Mouse (Mus musculus) ES-E14 (cell line): Measurements from ENCODE around the gene Slain1. TPM values are rescaled to one million over a fixed set of nuclear protein-coding genes. Genes with fewer than 3 reads are reported as not detected.

Experiments used
- DNase-seq: peaks from one replicate; pipeline ENCODE4 v3.0.0-alpha.2; 2013; ENCODE audit warnings: low read depth, low spot score
- H3K27ac ChIP-seq: 2 replicates; pipeline ENCODE4 v1.5.1; 2012; ENCODE audit warnings: low read depth, mild to moderate bottlenecking, low read length, moderate library complexity, mixed read lengths; ENCODE audit not compliant: poor library complexity, insufficient read depth, severe bottlenecking
- H3K36me3 ChIP-seq: 2 replicates; pipeline ENCODE4 v1.6.1; 2012; ENCODE audit warnings: mild to moderate bottlenecking, low read length, moderate library complexity, mixed read lengths; ENCODE audit not compliant: control insufficient read depth, poor library complexity, insufficient read depth, severe bottlenecking
- H3K4me1 ChIP-seq, 2 experiments: fragments of 150-350 bp in 1 of 2; sonication (generic) in 1 of 2; 2 replicates each; pipeline ENCODE4 v1.6.1; 2012; ENCODE audit warnings: low read length in 2 of 2, mild to moderate bottlenecking in 1 of 2, mixed read lengths in 1 of 2; ENCODE audit not compliant: control insufficient read depth in 2 of 2, insufficient read depth in 2 of 2, poor library complexity in 1 of 2
- H3K4me3 ChIP-seq, 2 experiments: fragments of 150-350 bp in 1 of 2; sonication (generic) in 1 of 2; 2 replicates each; pipeline ENCODE4 v1.5.1; 2012; ENCODE audit warnings: low read length in 2 of 2, low read depth in 1 of 2, mild to moderate bottlenecking in 1 of 2, mixed read lengths in 1 of 2; ENCODE audit not compliant: insufficient read depth in 1 of 2, poor library complexity in 1 of 2, severe bottlenecking in 1 of 2
- H3K9ac ChIP-seq: 2 replicates; pipeline ENCODE4 v1.6.1; 2012; ENCODE audit warnings: low read depth, mild to moderate bottlenecking, low read length, mixed read lengths; ENCODE audit not compliant: poor library complexity, insufficient read depth, severe bottlenecking
- H3K9me3 ChIP-seq: fragments of 150-350 bp; sonication (generic); 2 replicates; pipeline ENCODE4 v1.6.1; 2012; ENCODE audit warnings: low read depth, mild to moderate bottlenecking, low read length; ENCODE audit not compliant: control insufficient read depth, insufficient read depth
- CHD2 ChIP-seq: IDR thresholded peaks from 2 replicates; pipeline ENCODE4 v1.6.1; 2014; ENCODE audit warnings: mild to moderate bottlenecking, low read depth, low read length, inconsistent platforms
- HCFC1 ChIP-seq: IDR thresholded peaks from 2 replicates; pipeline ENCODE4 v1.6.1; 2012; ENCODE audit warnings: low read length, inconsistent platforms, borderline replicate concordance; ENCODE audit not compliant: insufficient read depth
- MAFK ChIP-seq: IDR thresholded peaks from 2 replicates; pipeline ENCODE4 v1.6.1; 2014; ENCODE audit warnings: mild to moderate bottlenecking, low read depth, low read length, inconsistent platforms; ENCODE audit not compliant: insufficient read depth
- ZC3H11A ChIP-seq: IDR thresholded peaks from 2 replicates; pipeline ENCODE4 v1.6.1; 2012; ENCODE audit warnings: low read depth, mild to moderate bottlenecking, inconsistent platforms, low read length, borderline replicate concordance
- ZNF384 ChIP-seq: IDR thresholded peaks from 2 replicates; pipeline ENCODE4 v1.6.1; 2012; ENCODE audit warnings: low read depth, low read length, inconsistent platforms
- in situ Hi-C, 2 experiments: fragments of 600-800 bp; cut with MboI; formaldehyde crosslinking; loops; one replicate each; pipeline ENCODE4 v1.15.1; 2025; ENCODE audit warnings: low sequenced_read_pairs in 2 of 2, inconsistent platforms in 1 of 2; ENCODE audit not compliant: unreplicated experiment in 2 of 2
- total RNA-seq: library from RNA; depleted of rRNA; stranded (reverse); fragments of 300-350 nt; gene quantifications from 2 replicates; pipeline ENCODE4 v1.2.3, GENCODE M21; 2012

Gene Slain1
- total RNA-seq, 1 experiment: 3.8 TPM

DNA sequence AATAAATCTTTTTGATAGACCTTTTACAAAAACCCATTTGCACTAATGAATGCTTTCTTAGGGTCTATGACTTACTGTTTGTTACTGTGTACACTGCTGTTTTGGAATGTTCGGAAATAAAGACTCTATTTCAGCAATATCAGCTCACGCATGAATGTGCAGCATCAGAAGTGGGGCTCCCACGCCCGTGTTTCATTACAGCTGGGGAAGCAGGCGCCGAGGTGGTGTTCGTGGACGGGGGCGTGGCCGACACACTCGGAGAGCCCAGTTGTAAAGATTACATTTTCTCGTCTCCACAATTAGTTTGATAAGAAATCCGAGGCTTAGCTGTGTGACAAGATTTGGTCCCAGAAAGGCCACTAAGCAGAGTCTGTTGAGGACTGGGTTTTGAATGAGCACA is 54.7 kb downstream of the Slain1 start:
- H3K4me3 ChIP-seq: no peak overlapping the region
- no peak for DNase-seq
- in situ Hi-C loops: no loop called here
- no peaks in the 10 kb centered on the region; the same call in 1 of the 2 replicates for H3K36me3 ChIP-seq
- no peak overlapping the region for H3K27ac ChIP-seq
- H3K9me3 ChIP-seq: no peaks in the 10 kb centered on the region
- no peak for TF ChIP-seq ZC3H11A
- TF ChIP-seq HCFC1: no peak
- no peak for TF ChIP-seq CHD2
- no peak for TF ChIP-seq MAFK
- no peak for TF ChIP-seq ZNF384
- no peak overlapping the region for H3K9ac ChIP-seq
- no peaks in the 10 kb centered on the region; a peak in 1 of 4 replicates for H3K4me1 ChIP-seq

DNA sequence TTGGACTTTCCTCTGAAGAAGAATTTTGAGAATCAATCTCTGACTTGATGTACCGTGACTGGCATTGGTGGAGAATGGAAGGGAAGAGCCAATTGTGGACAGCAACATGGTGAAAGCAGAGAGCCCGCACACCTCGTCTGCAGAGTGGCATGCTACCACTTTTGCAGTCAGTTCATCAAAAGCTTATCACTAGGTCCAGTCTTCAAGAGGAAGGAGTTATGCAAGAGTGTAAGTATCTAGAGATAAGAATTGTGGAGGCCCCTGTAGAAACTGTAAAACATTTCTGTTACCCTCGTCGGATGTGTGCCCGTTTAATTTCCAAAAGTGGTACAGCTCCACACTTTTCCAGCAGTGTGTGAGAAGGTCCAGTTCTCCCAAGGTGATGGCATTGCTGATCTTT is 56.3 kb downstream of the Slain1 start:
- in situ Hi-C loops: no loop called here
- Histone ChIP-seq H3K36me3 (no peaks in the 10 kb centered on the region; the same call in 1 of the 2 replicates), H3K4me1 (no peaks in the 10 kb centered on the region), H3K9me3 (no peaks in the 10 kb centered on the region), H3K27ac (no peak overlapping the region), H3K4me3 (no peak overlapping the region), H3K9ac (no peak overlapping the region)
- DNase-seq: no peak
- TF ChIP-seq MAFK (no peak), ZC3H11A (no peak), ZNF384 (no peak), CHD2 (no peak), HCFC1 (no peak)

DNA sequence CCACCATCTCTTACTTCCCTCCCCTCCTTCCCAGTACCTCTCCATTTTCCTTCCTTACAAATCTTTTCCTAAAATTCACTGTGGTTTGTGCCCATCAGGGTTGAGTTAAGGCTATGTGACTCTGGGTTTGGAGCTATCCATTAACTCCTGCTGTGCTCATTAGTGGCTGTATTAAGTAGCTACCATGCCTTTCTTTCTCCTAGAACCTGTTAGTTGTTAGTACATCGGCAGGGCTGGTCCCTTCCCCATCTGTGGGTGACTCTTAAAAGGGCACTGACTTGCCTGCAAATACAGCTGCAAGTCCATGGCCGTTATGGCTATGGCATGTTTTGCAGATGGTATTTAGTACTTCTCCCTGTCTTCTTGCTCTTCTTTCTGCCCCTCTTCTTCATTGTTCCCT is 58.6 kb downstream of the Slain1 start:
- Histone ChIP-seq H3K36me3 (no peaks in the 10 kb centered on the region; the same call in 1 of the 2 replicates), H3K9ac (no peak overlapping the region), H3K9me3 (no peaks in the 10 kb centered on the region), H3K4me1 (no peaks in the 10 kb centered on the region), H3K27ac (no peak overlapping the region), H3K4me3 (no peak overlapping the region)
- no peak for DNase-seq
- in situ Hi-C loops: no loop called here
- TF ChIP-seq ZNF384: no peak
- no peak for TF ChIP-seq ZC3H11A

DNA sequence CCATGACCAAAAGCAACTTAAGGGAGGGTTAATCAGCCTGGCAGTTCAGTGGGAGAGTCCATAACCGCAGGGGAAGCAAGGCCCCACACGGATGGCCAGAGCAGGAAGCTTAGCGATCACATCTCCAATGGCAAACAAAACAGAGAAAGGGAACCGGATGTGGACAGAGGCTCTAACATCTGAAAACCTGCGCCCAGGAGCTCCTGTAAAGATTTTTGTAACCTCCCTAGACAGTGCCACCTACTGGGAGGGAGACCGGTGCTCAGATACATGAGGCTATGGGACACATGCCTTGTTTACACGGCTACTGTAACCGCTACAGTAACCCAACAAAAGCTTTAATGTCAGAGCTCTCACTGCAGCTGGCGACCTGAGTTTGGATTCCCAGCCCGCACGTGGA is 59.2 kb downstream of the Slain1 start:
- H3K4me1 ChIP-seq: no peaks in the 10 kb centered on the region
- H3K36me3 ChIP-seq: no peaks in the 10 kb centered on the region
- H3K4me3 ChIP-seq: no peak overlapping the region
- in situ Hi-C loops: no loop called here
- no peak overlapping the region for H3K9ac ChIP-seq
- no peaks in the 10 kb centered on the region for H3K9me3 ChIP-seq
- H3K27ac ChIP-seq: no peak overlapping the region
- TF ChIP-seq HCFC1 (no peak), CHD2 (no peak), ZNF384 (no peak), MAFK (no peak), ZC3H11A (no peak)
- no peak for DNase-seq

DNA sequence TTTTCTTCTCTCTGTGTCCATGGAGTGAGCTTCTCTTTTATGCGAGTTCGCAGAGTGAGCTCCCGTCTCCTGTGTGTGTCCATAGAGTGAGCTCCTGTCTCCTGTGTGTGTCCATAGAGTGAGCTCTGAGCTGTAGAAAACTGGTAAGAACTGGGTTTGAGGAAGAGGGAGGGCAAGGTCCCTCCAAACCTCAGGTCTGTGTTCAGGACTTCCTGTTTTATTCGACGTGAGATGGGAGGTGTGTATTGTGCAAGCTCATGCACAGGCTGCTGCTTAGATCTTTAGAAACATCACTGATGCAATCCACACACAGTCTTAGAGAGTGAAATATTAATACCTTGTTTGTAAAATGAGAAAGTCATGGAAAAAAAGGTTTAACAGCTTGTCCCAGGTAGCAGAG is 63.0 kb downstream of the Slain1 start:
- H3K9ac ChIP-seq: no peak overlapping the region
- in situ Hi-C loops: loop anchor here in 1 of 2 experiments (10.0 kb wide), 1 partner anchor 158 kb away; no protein-coding TSS in a partner anchor
- DNase-seq: no peak
- H3K36me3 ChIP-seq: no peaks in the 10 kb centered on the region
- no peak overlapping the region for H3K27ac ChIP-seq
- no peaks in the 10 kb centered on the region for H3K9me3 ChIP-seq
- TF ChIP-seq ZC3H11A (no peak), HCFC1 (no peak), ZNF384 (no peak), CHD2 (no peak), MAFK (no peak)
- H3K4me1 ChIP-seq: no peaks in the 10 kb centered on the region
- no peak overlapping the region for H3K4me3 ChIP-seq
